Mouse (Mus musculus): Measurements from ENCODE around the gene Selenoh. TPM values are rescaled to one million over a fixed set of nuclear protein-coding genes. Genes with fewer than 3 reads are reported as not detected.

The Selenoh gene
- polyA plus RNA-seq, 1 experiment from 2014 or later = 309 TPM

DNA sequence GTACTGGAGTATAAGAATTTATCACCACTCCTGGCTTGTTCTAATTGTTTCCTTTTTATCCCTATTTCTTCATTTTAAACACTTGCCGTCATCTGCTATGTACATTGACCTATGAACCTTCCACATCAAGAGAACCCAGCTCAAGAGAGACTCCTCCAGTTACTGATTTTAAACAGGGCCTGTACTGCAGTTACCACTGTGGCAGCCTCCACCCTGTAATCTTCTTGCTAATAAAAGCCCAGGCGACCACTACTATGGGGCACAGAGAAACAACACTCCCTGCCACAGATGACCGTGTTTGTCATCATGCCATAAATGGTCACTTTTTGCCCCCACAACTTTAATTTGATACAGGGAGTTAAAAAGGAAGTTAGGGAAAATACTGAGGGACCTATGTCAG, 43.5 kb downstream of the Selenoh start:
- DNase-seq (ENCODE audit: low spot score) (no peak), ATAC-seq (replicated peaks; ENCODE audit: low FRiP score, low TSS enrichment, low read depth) (0 out of 2 replicates have a peak, but pooled peaks have one; percentile 18)
- no peak overlapping the region for H3K4me2 ChIP-seq (ENCODE audit: low read length)
- H3K4me3 ChIP-seq (ENCODE audit: low read depth, low read length) = no peak overlapping the region
- WGBS = 25% methylated on average over 3 of the region's 3 CpGs
- no peaks in the 10 kb centered on the region for H3K27me3 ChIP-seq (replicated peaks; ENCODE audit: control insufficient read depth, insufficient read depth, low read length)
- H3K27ac ChIP-seq (ENCODE audit: low read depth) = peak overlapping the region; percentile 54
- no peaks in the 10 kb centered on the region for H3K9me3 ChIP-seq (ENCODE audit: control insufficient read depth, low read length)
- peaks cover 30% of the 10 kb centered on the region for H3K36me3 ChIP-seq (ENCODE audit: control insufficient read depth, insufficient read depth, low read length)
- peaks cover 24% of the 10 kb centered on the region for H3K4me1 ChIP-seq (replicated peaks; ENCODE audit: control insufficient read depth, insufficient read depth, low read length)
- H3K9ac ChIP-seq (ENCODE audit: low read length) = no peak overlapping the region

DNA sequence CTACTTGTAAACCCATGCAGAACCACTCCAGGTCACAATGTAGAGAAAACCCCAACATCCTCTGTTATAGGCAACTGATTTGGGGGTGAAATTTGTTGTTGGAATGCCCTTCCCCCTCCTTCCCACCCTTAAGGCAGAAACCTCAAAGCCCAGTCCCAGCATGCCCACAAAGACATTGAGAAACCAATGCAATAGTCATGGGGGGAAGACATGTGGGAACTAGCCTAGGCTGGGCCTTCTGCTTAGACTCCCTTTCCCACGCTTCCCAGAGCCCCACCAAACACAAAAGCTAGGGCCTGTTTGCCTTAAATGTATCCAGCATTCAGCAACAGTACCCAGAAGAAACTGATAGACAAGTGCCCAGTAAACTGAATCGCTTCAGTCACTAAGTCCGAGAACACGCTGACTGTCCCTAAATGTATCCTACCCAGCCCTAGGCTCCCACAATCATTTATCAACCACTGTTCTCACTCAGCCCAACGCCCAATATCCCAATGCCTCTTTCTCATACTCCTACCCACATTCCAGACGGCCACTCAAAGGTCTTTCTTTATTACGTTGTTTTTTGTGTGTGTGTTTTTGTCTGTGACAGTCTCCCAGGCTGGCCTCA, 44.1 kb downstream of the Selenoh start:
- 66% methylated on average over 7 of the region's 7 CpGs for WGBS
- no peak for DNase-seq (ENCODE audit: low spot score)
- no peaks in the 10 kb centered on the region for H3K9me3 ChIP-seq (ENCODE audit: control insufficient read depth, low read length)

DNA sequence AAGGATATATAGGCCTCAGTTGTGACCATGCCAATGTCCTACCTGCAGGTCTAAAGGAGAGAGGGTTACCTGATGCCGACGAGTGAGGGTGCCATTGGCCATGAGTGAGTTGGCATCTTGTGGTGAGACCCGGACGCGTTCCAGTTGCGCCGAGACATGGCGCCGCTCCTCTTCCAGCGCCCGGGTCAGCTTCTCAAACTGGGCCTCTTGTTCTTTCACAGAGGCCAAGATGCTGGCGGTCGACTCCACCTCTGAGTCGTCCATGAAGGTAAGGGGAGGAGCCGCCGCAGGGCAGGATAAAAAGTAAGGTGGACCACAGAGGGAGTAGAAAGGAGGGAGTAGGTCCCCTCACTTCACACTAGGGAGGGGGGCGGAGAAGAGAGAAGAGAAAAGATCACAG, 46.4 kb downstream of the Selenoh start:
- WGBS = 95% methylated on average over 17 of the region's 17 CpGs
- no peak for ATAC-seq (replicated peaks; ENCODE audit: low FRiP score, low TSS enrichment, low read depth)
- Histone ChIP-seq H3K4me3 (ENCODE audit: low read depth, low read length) (no peak overlapping the region), H3K4me2 (ENCODE audit: low read length) (no peak overlapping the region), H3K27ac (ENCODE audit: low read depth) (peak overlapping the region; percentile 27; the same call in 1 of the 2 replicates), H3K27me3 (replicated peaks; ENCODE audit: control insufficient read depth, insufficient read depth, low read length) (no peaks in the 10 kb centered on the region), H3K36me3 (ENCODE audit: control insufficient read depth, insufficient read depth, low read length) (peaks cover 44% of the 10 kb centered on the region), H3K4me1 (replicated peaks; ENCODE audit: control insufficient read depth, insufficient read depth, low read length) (peaks cover 19% of the 10 kb centered on the region), H3K9ac (ENCODE audit: low read length) (no peak overlapping the region), H3K9me3 (ENCODE audit: control insufficient read depth, low read length) (no peaks in the 10 kb centered on the region)
- DNase-seq (ENCODE audit: low spot score) = no peak

More for the DNA sequence above, 44.1 kb downstream of the Selenoh start:
- no peak overlapping the region for H3K4me3 ChIP-seq (ENCODE audit: low read depth, low read length)
- H3K27me3 ChIP-seq (replicated peaks; ENCODE audit: control insufficient read depth, insufficient read depth, low read length) = no peaks in the 10 kb centered on the region
- H3K27ac ChIP-seq (ENCODE audit: low read depth) = peak overlapping the region; percentile 24
- no peak for ATAC-seq (replicated peaks; ENCODE audit: low FRiP score, low TSS enrichment, low read depth)
- peaks cover 30% of the 10 kb centered on the region for H3K36me3 ChIP-seq (ENCODE audit: control insufficient read depth, insufficient read depth, low read length)
- H3K4me2 ChIP-seq (ENCODE audit: low read length) = no peak overlapping the region
- H3K4me1 ChIP-seq (replicated peaks; ENCODE audit: control insufficient read depth, insufficient read depth, low read length) = peaks cover 19% of the 10 kb centered on the region
- H3K9ac ChIP-seq (ENCODE audit: low read length) = no peak overlapping the region

DNA sequence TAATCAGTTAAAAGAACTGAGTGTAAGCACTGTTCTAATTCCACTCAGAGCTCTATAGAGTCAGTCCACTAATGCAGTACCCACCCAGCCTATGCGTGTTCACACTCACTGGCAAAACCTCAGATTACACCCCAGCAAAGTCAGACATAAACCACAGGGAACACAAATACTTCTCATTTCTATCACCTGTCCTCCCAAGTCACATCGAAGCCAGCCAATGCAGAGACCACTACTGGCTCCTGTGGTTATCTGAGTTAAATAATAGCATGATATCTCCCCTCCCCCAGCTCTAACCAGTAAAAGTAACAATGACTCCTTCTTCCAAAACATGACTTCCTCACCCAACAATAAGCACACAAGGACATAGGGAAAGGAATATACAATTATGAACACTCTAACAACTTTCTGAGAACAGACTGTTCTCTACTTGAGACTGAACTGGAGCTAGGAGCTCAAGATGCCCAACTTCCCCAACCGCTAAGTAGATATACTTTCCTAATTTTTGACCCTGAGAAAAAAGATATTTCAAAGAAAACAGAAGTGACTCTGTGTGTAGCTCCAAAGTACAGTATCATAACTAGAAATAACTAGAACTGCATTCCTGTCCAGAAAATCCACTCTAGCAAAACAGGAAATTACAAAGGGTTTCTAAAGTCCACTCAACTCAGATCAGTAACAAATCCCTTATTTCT, 47.0 kb downstream of the Selenoh start:
- Histone ChIP-seq H3K9ac (ENCODE audit: low read length) (no peak overlapping the region), H3K4me1 (replicated peaks; ENCODE audit: control insufficient read depth, insufficient read depth, low read length) (peaks cover 19% of the 10 kb centered on the region), H3K9me3 (ENCODE audit: control insufficient read depth, low read length) (no peaks in the 10 kb centered on the region), H3K4me2 (ENCODE audit: low read length) (no peak overlapping the region), H3K27ac (ENCODE audit: low read depth) (peak overlapping the region; percentile 27; the same call in 1 of the 2 replicates), H3K27me3 (replicated peaks; ENCODE audit: control insufficient read depth, insufficient read depth, low read length) (no peaks in the 10 kb centered on the region), H3K36me3 (ENCODE audit: control insufficient read depth, insufficient read depth, low read length) (peaks cover 43% of the 10 kb centered on the region), H3K4me3 (ENCODE audit: low read depth, low read length) (no peak overlapping the region)
- WGBS = 90% methylated on average over 3 of the region's 3 CpGs
- no peak for ATAC-seq (replicated peaks; ENCODE audit: low FRiP score, low TSS enrichment, low read depth)
- no peak for DNase-seq (ENCODE audit: low spot score)

DNA sequence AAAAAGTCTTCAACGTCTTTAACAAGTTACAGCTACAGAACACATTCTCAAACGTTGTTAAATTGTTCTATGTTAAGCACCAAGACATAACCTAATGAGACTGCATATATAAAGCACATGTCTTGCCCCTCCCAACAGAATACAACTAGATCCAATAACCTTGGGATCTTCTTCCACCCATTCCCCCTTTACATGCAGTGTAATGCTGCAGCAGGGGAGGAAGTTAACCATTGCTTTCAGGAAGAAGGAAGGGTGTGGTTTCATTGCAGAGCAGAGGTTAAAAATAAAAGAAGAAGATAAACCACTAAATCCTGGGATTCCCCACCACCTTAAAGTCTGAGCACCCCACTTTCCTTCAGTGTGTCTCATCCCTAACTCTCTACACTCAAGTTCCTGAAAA, 47.9 kb downstream of the Selenoh start:
- Histone ChIP-seq H3K27ac (ENCODE audit: low read depth) (no peak overlapping the region), H3K9me3 (ENCODE audit: control insufficient read depth, low read length) (no peaks in the 10 kb centered on the region), H3K4me1 (replicated peaks; ENCODE audit: control insufficient read depth, insufficient read depth, low read length) (peaks cover 18% of the 10 kb centered on the region), H3K4me2 (ENCODE audit: low read length) (no peak overlapping the region), H3K36me3 (ENCODE audit: control insufficient read depth, insufficient read depth, low read length) (peaks cover 46% of the 10 kb centered on the region), H3K27me3 (replicated peaks; ENCODE audit: control insufficient read depth, insufficient read depth, low read length) (no peaks in the 10 kb centered on the region), H3K9ac (ENCODE audit: low read length) (no peak overlapping the region), H3K4me3 (ENCODE audit: low read depth, low read length) (no peak overlapping the region)
- DNase-seq (ENCODE audit: low spot score) (no peak), ATAC-seq (replicated peaks; ENCODE audit: low FRiP score, low TSS enrichment, low read depth) (no peak)
- WGBS = 77% methylated on average over 2 of the region's 2 CpGs

DNA sequence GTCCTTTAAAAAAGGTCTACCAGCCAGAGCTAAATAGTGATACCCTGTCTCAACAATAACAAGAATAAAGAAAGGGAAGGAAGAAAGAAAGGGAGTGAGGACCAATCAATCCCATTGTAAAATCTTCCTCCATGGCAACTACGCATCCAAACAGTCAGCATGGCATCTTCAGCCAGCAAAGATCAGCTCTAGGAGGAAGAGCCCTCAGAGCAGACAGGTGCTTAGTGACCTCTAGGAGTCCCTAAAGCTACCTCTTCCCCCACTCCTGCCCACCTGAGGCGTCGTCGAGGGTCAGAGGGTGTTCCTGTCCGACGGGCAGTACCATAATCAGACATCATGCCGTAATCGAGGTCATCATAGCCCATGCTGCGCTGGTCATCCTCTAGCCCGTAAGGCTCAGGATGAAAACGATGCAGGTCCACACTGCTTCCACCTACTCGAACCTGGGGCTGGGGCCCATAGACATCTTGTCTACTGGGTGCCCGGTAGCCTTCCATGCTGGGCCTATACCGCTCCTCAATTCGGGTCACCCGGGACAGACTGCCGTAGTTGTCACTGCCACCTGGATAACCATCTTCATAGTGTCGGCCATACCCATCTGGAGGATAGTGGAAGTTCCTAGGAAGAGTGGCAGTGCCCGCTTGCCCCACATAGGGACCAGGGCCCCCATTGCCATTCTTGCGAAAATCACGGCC, 50.8 kb downstream of the Selenoh start:
- Histone ChIP-seq H3K27ac (ENCODE audit: low read depth) (no peak overlapping the region), H3K36me3 (ENCODE audit: control insufficient read depth, insufficient read depth, low read length) (peaks cover 68% of the 10 kb centered on the region), H3K4me3 (ENCODE audit: low read depth, low read length) (no peak overlapping the region), H3K4me1 (replicated peaks; ENCODE audit: control insufficient read depth, insufficient read depth, low read length) (no peaks in the 10 kb centered on the region; the same call in 1 of the 2 replicates), H3K4me2 (ENCODE audit: low read length) (no peak overlapping the region), H3K9ac (ENCODE audit: low read length) (no peak overlapping the region), H3K27me3 (replicated peaks; ENCODE audit: control insufficient read depth, insufficient read depth, low read length) (no peaks in the 10 kb centered on the region), H3K9me3 (ENCODE audit: control insufficient read depth, low read length) (no peaks in the 10 kb centered on the region)
- DNase-seq (ENCODE audit: low spot score) = no peak
- WGBS = 96% methylated on average over 21 of the region's 21 CpGs
- 0 out of 2 replicates have a peak, but pooled peaks have one; percentile 17 for ATAC-seq (replicated peaks; ENCODE audit: low FRiP score, low TSS enrichment, low read depth)

Other genes starting within 250 kb of the Selenoh start
- 34.3 and 42.3 TPM in 2 replicates for gene Calcrl, start 245.4 kb downstream of the Selenoh start, polyA plus RNA-seq (2014; fragmentation: Nextera tagmentation; extraction: Ambion mirVana)
- 53.9 and 60.1 TPM in 2 replicates for gene Tfpi, start 194.0 kb downstream of the Selenoh start, polyA plus RNA-seq (2014; fragmentation: Nextera tagmentation; extraction: Ambion mirVana)
- 59.5 and 64.6 TPM in 2 replicates for gene Ctnnd1, start 20.0 kb downstream of the Selenoh start, polyA plus RNA-seq (2014; fragmentation: Nextera tagmentation; extraction: Ambion mirVana)
- gene Btbd18, start 11.7 kb downstream of the Selenoh start, polyA plus RNA-seq (2014; fragmentation: Nextera tagmentation; extraction: Ambion mirVana) = 0.34 and 0.60 TPM in 2 replicates
- not detected in 2 replicates for gene Gm28635, start 7.3 kb upstream of the Selenoh start, polyA plus RNA-seq (2014; fragmentation: Nextera tagmentation; extraction: Ambion mirVana)
- gene Med19, start 7.6 kb upstream of the Selenoh start, polyA plus RNA-seq (2014; fragmentation: Nextera tagmentation; extraction: Ambion mirVana) = 39.5 and 40.6 TPM in 2 replicates
- gene Tmx2, start 8.4 kb upstream of the Selenoh start, polyA plus RNA-seq (2014; fragmentation: Nextera tagmentation; extraction: Ambion mirVana) = 131 and 134 TPM in 2 replicates
- 30.0 and 30.7 TPM in 2 replicates for gene Zdhhc5, start 44.4 kb upstream of the Selenoh start, polyA plus RNA-seq (2014; fragmentation: Nextera tagmentation; extraction: Ambion mirVana)
- gene Clp1, start 56.6 kb upstream of the Selenoh start, polyA plus RNA-seq (2014; fragmentation: Nextera tagmentation; extraction: Ambion mirVana) = 25.7 and 29.0 TPM in 2 replicates
- 6.9 and 8.8 TPM in 2 replicates for gene Ypel4, start 63.3 kb upstream of the Selenoh start, polyA plus RNA-seq (2014; fragmentation: Nextera tagmentation; extraction: Ambion mirVana)
- gene Gm19426, start 72.9 kb upstream of the Selenoh start, polyA plus RNA-seq (2014; fragmentation: Nextera tagmentation; extraction: Ambion mirVana) = 4.6 and 5.3 TPM in 2 replicates
- gene Serping1, start 104.7 kb upstream of the Selenoh start, polyA plus RNA-seq (2014; fragmentation: Nextera tagmentation; extraction: Ambion mirVana) = 60.9 and 73.4 TPM in 2 replicates
- gene Ube2l6, start 128.1 kb upstream of the Selenoh start, polyA plus RNA-seq (2014; fragmentation: Nextera tagmentation; extraction: Ambion mirVana) = 33.2 and 33.3 TPM in 2 replicates
- 0.27 TPM in 1 of 2 replicates, not detected in the other for gene Smtnl1, start 151.9 kb upstream of the Selenoh start, polyA plus RNA-seq (2014; fragmentation: Nextera tagmentation; extraction: Ambion mirVana)
- 73.7 and 75.5 TPM in 2 replicates for gene Timm10, start 156.2 kb upstream of the Selenoh start, polyA plus RNA-seq (2014; fragmentation: Nextera tagmentation; extraction: Ambion mirVana)
- gene Slc43a1, start 168.1 kb upstream of the Selenoh start, polyA plus RNA-seq (2014; fragmentation: Nextera tagmentation; extraction: Ambion mirVana) = 18.3 and 18.7 TPM in 2 replicates
- gene Rtn4rl2, start 215.9 kb upstream of the Selenoh start, polyA plus RNA-seq (2014; fragmentation: Nextera tagmentation; extraction: Ambion mirVana) = 0.99 and 1.9 TPM in 2 replicates